Mouse (Mus musculus): Measurements from ENCODE around the gene Klhdc8a. TPM values are rescaled to one million over a fixed set of nuclear protein-coding genes. Genes with fewer than 3 reads are reported as not detected.

The Klhdc8a gene
- polyA plus RNA-seq, 1 experiment = not detected

GRCm38 (mm10) chr1:132354234-132354633 is 55.8 kb downstream of the Klhdc8a start:
- whole genome bisulfite sequencing = 89% methylated on average over 9 of the region's 9 CpGs
- H3K4me1 ChIP-seq (ENCODE audit: control insufficient read depth, insufficient read depth, low read length) = peaks cover 4% of the 10 kb centered on the region; the same call in 1 of the 2 replicates
- TF ChIP-seq CTCF (IDR thresholded peaks at IDR 0.05; ENCODE audit: insufficient read depth, low read depth, low read length) = no peak
- no peak for TF ChIP-seq POLR2A (IDR thresholded peaks at IDR 0.05; ENCODE audit: insufficient read depth, low read depth, low read length)
- no peak overlapping the region for H3K27ac ChIP-seq (ENCODE audit: insufficient read depth, low read depth, low read length)
- no peak overlapping the region for H3K4me3 ChIP-seq (ENCODE audit: insufficient read depth, low read depth, low read length)

GRCm38 (mm10) chr1:132355162-132355601 is 56.8 kb downstream of the Klhdc8a start:
- Histone ChIP-seq H3K27ac (ENCODE audit: insufficient read depth, low read depth, low read length) (no peak overlapping the region), H3K4me3 (ENCODE audit: insufficient read depth, low read depth, low read length) (no peak overlapping the region), H3K4me1 (ENCODE audit: control insufficient read depth, insufficient read depth, low read length) (peaks cover 4% of the 10 kb centered on the region; the same call in 1 of the 2 replicates)
- 58% methylated on average over 6 of the region's 6 CpGs for WGBS
- TF ChIP-seq POLR2A (IDR thresholded peaks at IDR 0.05; ENCODE audit: insufficient read depth, low read depth, low read length) = no peak
- TF ChIP-seq CTCF (IDR thresholded peaks at IDR 0.05; ENCODE audit: insufficient read depth, low read depth, low read length) = no peak

GRCm38 (mm10) chr1:132355841-132356242 is 57.4 kb downstream of the Klhdc8a start:
- Histone ChIP-seq H3K27ac (ENCODE audit: insufficient read depth, low read depth, low read length) (no peak overlapping the region), H3K4me3 (ENCODE audit: insufficient read depth, low read depth, low read length) (no peak overlapping the region), H3K4me1 (ENCODE audit: control insufficient read depth, insufficient read depth, low read length) (peaks cover 4% of the 10 kb centered on the region; the same call in 1 of the 2 replicates)
- peak; percentile 62 for TF ChIP-seq CTCF (IDR thresholded peaks at IDR 0.05; ENCODE audit: insufficient read depth, low read depth, low read length)
- no peak for TF ChIP-seq POLR2A (IDR thresholded peaks at IDR 0.05; ENCODE audit: insufficient read depth, low read depth, low read length)
- 2% methylated on average over 3 of the region's 3 CpGs for WGBS

- H3K4me3 ChIP-seq (ENCODE audit: insufficient read depth, low read depth, low read length) = no peak overlapping the region
- TF ChIP-seq POLR2A (IDR thresholded peaks at IDR 0.05; ENCODE audit: insufficient read depth, low read depth, low read length) (no peak), CTCF (IDR thresholded peaks at IDR 0.05; ENCODE audit: insufficient read depth, low read depth, low read length) (no peak)
- H3K4me1 ChIP-seq (ENCODE audit: control insufficient read depth, insufficient read depth, low read length) = peaks cover 4% of the 10 kb centered on the region; the same call in 1 of the 2 replicates
- H3K27ac ChIP-seq (ENCODE audit: insufficient read depth, low read depth, low read length) = no peak overlapping the region
- 38% methylated on average over 1 of the region's 1 CpGs for WGBS
Observed at GRCm38 (mm10) chr1:132356841-132357240, 58.4 kb downstream of the Klhdc8a start.

Other genes with a start within 250 kb of the Klhdc8a start
- gene Mfsd4a, start 230.6 kb upstream of the Klhdc8a start, polyA plus RNA-seq (2012; ENCODE audit: insufficient read depth, insufficient read length, low replicate concordance, missing spikeins) = not detected in 2 replicates
- not detected in 2 replicates for gene Cdk18, start 158.9 kb upstream of the Klhdc8a start, polyA plus RNA-seq (2012; ENCODE audit: insufficient read depth, insufficient read length, low replicate concordance, missing spikeins)
- not detected in 2 replicates for gene Lemd1, start 107.2 kb upstream of the Klhdc8a start, polyA plus RNA-seq (2012; ENCODE audit: insufficient read depth, insufficient read length, low replicate concordance, missing spikeins)
- gene AC124108.1, start 107.2 kb upstream of the Klhdc8a start, polyA plus RNA-seq (2012; ENCODE audit: insufficient read depth, insufficient read length, low replicate concordance, missing spikeins) = not detected in 2 replicates
- gene Gm10188, start 68.9 kb upstream of the Klhdc8a start, polyA plus RNA-seq (2012; ENCODE audit: insufficient read depth, insufficient read length, low replicate concordance, missing spikeins) = not detected in 2 replicates
- not detected in 2 replicates for gene Nuak2, start 17.5 kb downstream of the Klhdc8a start, polyA plus RNA-seq (2012; ENCODE audit: insufficient read depth, insufficient read length, low replicate concordance, missing spikeins)
- not detected in 2 replicates for gene Tmcc2, start 92.7 kb downstream of the Klhdc8a start, polyA plus RNA-seq (2012; ENCODE audit: insufficient read depth, insufficient read length, low replicate concordance, missing spikeins)
- gene Dstyk, start 118.9 kb downstream of the Klhdc8a start, polyA plus RNA-seq (2012; ENCODE audit: insufficient read depth, insufficient read length, low replicate concordance, missing spikeins) = not detected in 2 replicates
- gene Rbbp5, start 178.7 kb downstream of the Klhdc8a start, polyA plus RNA-seq (2012; ENCODE audit: insufficient read depth, insufficient read length, low replicate concordance, missing spikeins) = 138 TPM in 1 of 2 replicates, not detected in the other
- not detected in 2 replicates for gene Tmem81, start 207.6 kb downstream of the Klhdc8a start, polyA plus RNA-seq (2012; ENCODE audit: insufficient read depth, insufficient read length, low replicate concordance, missing spikeins)
- gene Cntn2, start 244.6 kb downstream of the Klhdc8a start, polyA plus RNA-seq (2012; ENCODE audit: insufficient read depth, insufficient read length, low replicate concordance, missing spikeins) = not detected in 2 replicates

Data from olfactory bulb, adult 2 months (tissue).